Mouse (Mus musculus): ENCODE data around the gene Pou3f3. TPM values are rescaled to one million over a fixed set of nuclear protein-coding genes. Genes with fewer than 3 reads are reported as not detected.

The Pou3f3 gene
- polyA plus RNA-seq, 1 experiment from 2014 or later, result 0.21 TPM

GRCm38 (mm10) chr1:42685321-42685960, 10.1 kb upstream of the Pou3f3 start:
- Histone ChIP-seq H3K4me2 (ENCODE audit: low read depth, low read length) (no peak overlapping the region), H3K27me3 (replicated peaks; ENCODE audit: control insufficient read depth, insufficient read depth, low read length) (peaks cover 61% of the 10 kb centered on the region), H3K4me3 (ENCODE audit: low read length) (no peak overlapping the region), H3K4me1 (ENCODE audit: control insufficient read depth, insufficient read depth, low read length) (peaks cover 14% of the 10 kb centered on the region), H3K27ac (ENCODE audit: low read length) (no peak overlapping the region), H3K9ac (ENCODE audit: low read depth, low read length) (no peak overlapping the region), H3K36me3 (ENCODE audit: control insufficient read depth, insufficient read depth, low read length) (no peaks in the 10 kb centered on the region), H3K9me3 (ENCODE audit: control insufficient read depth, low read length) (no peaks in the 10 kb centered on the region)
- WGBS, result 6% methylated on average over 11 of the region's 11 CpGs
- no peak for ATAC-seq

GRCm38 (mm10) chr1:42686194-42687131, 9.1 kb upstream of the Pou3f3 start:
- no peaks in the 10 kb centered on the region for H3K9me3 ChIP-seq (ENCODE audit: control insufficient read depth, low read length)
- H3K27me3 ChIP-seq (replicated peaks; ENCODE audit: control insufficient read depth, insufficient read depth, low read length), result peaks cover 64% of the 10 kb centered on the region
- H3K4me3 ChIP-seq (ENCODE audit: low read length), result peak overlapping the region; percentile 25
- ATAC-seq, result peak; percentile 34; the same call in 1 of the 2 replicates
- 1% methylated on average over 53 of the region's 53 CpGs for WGBS
- H3K36me3 ChIP-seq (ENCODE audit: control insufficient read depth, insufficient read depth, low read length), result no peaks in the 10 kb centered on the region
- peaks cover 14% of the 10 kb centered on the region for H3K4me1 ChIP-seq (ENCODE audit: control insufficient read depth, insufficient read depth, low read length)
- no peak overlapping the region for H3K9ac ChIP-seq (ENCODE audit: low read depth, low read length)
- H3K4me2 ChIP-seq (ENCODE audit: low read depth, low read length), result peak overlapping the region; percentile 41
- no peak overlapping the region for H3K27ac ChIP-seq (ENCODE audit: low read length)

- H3K4me1 ChIP-seq (ENCODE audit: control insufficient read depth, insufficient read depth, low read length), result peaks cover 14% of the 10 kb centered on the region
- no peaks in the 10 kb centered on the region for H3K9me3 ChIP-seq (ENCODE audit: control insufficient read depth, low read length)
- no peak overlapping the region for H3K9ac ChIP-seq (ENCODE audit: low read depth, low read length)
- ATAC-seq, result no peak
- H3K27ac ChIP-seq (ENCODE audit: low read length), result no peak overlapping the region
- no peaks in the 10 kb centered on the region for H3K36me3 ChIP-seq (ENCODE audit: control insufficient read depth, insufficient read depth, low read length)
- 8% methylated on average over 12 of the region's 12 CpGs for WGBS
- H3K27me3 ChIP-seq (replicated peaks; ENCODE audit: control insufficient read depth, insufficient read depth, low read length), result peaks cover 70% of the 10 kb centered on the region
- H3K4me2 ChIP-seq (ENCODE audit: low read depth, low read length), result no peak overlapping the region
- H3K4me3 ChIP-seq (ENCODE audit: low read length), result no peak overlapping the region
Observed at GRCm38 (mm10) chr1:42687271-42687670, 8.3 kb upstream of the Pou3f3 start.

GRCm38 (mm10) chr1:42687756-42688540, 7.6 kb upstream of the Pou3f3 start:
- Histone ChIP-seq H3K36me3 (ENCODE audit: control insufficient read depth, insufficient read depth, low read length) (no peaks in the 10 kb centered on the region), H3K9ac (ENCODE audit: low read depth, low read length) (no peak overlapping the region), H3K4me1 (ENCODE audit: control insufficient read depth, insufficient read depth, low read length) (peaks cover 14% of the 10 kb centered on the region), H3K4me3 (ENCODE audit: low read length) (no peak overlapping the region), H3K27me3 (replicated peaks; ENCODE audit: control insufficient read depth, insufficient read depth, low read length) (peaks cover 74% of the 10 kb centered on the region), H3K9me3 (ENCODE audit: control insufficient read depth, low read length) (no peaks in the 10 kb centered on the region), H3K27ac (ENCODE audit: low read length) (no peak overlapping the region), H3K4me2 (ENCODE audit: low read depth, low read length) (no peak overlapping the region)
- WGBS, result 12% methylated on average over 7 of the region's 7 CpGs
- ATAC-seq, result no peak

GRCm38 (mm10) chr1:42688541-42689125, 6.9 kb upstream of the Pou3f3 start:
- Histone ChIP-seq H3K4me2 (ENCODE audit: low read depth, low read length) (no peak overlapping the region), H3K36me3 (ENCODE audit: control insufficient read depth, insufficient read depth, low read length) (no peaks in the 10 kb centered on the region), H3K9me3 (ENCODE audit: control insufficient read depth, low read length) (no peaks in the 10 kb centered on the region), H3K27me3 (replicated peaks; ENCODE audit: control insufficient read depth, insufficient read depth, low read length) (peaks cover 78% of the 10 kb centered on the region), H3K4me3 (ENCODE audit: low read length) (no peak overlapping the region), H3K9ac (ENCODE audit: low read depth, low read length) (no peak overlapping the region), H3K4me1 (ENCODE audit: control insufficient read depth, insufficient read depth, low read length) (peaks cover 14% of the 10 kb centered on the region), H3K27ac (ENCODE audit: low read length) (no peak overlapping the region)
- WGBS, result 9% methylated on average over 4 of the region's 4 CpGs
- no peak for ATAC-seq

GRCm38 (mm10) chr1:42690024-42690575, 5.5 kb upstream of the Pou3f3 start:
- Histone ChIP-seq H3K9me3 (ENCODE audit: control insufficient read depth, low read length) (no peaks in the 10 kb centered on the region), H3K27ac (ENCODE audit: low read length) (no peak overlapping the region), H3K4me2 (ENCODE audit: low read depth, low read length) (no peak overlapping the region), H3K27me3 (replicated peaks; ENCODE audit: control insufficient read depth, insufficient read depth, low read length) (peaks cover 73% of the 10 kb centered on the region), H3K4me3 (ENCODE audit: low read length) (no peak overlapping the region), H3K4me1 (ENCODE audit: control insufficient read depth, insufficient read depth, low read length) (peaks cover 17% of the 10 kb centered on the region), H3K36me3 (ENCODE audit: control insufficient read depth, insufficient read depth, low read length) (no peaks in the 10 kb centered on the region), H3K9ac (ENCODE audit: low read depth, low read length) (no peak overlapping the region)
- ATAC-seq, result no peak
- WGBS, result 16% methylated on average over 4 of the region's 4 CpGs

- Histone ChIP-seq H3K4me2 (ENCODE audit: low read depth, low read length) (no peak overlapping the region), H3K4me3 (ENCODE audit: low read length) (no peak overlapping the region), H3K9ac (ENCODE audit: low read depth, low read length) (no peak overlapping the region), H3K27ac (ENCODE audit: low read length) (no peak overlapping the region), H3K4me1 (ENCODE audit: control insufficient read depth, insufficient read depth, low read length) (peaks cover 19% of the 10 kb centered on the region), H3K9me3 (ENCODE audit: control insufficient read depth, low read length) (no peaks in the 10 kb centered on the region), H3K27me3 (replicated peaks; ENCODE audit: control insufficient read depth, insufficient read depth, low read length) (peaks cover 72% of the 10 kb centered on the region), H3K36me3 (ENCODE audit: control insufficient read depth, insufficient read depth, low read length) (no peaks in the 10 kb centered on the region)
- whole genome bisulfite sequencing, result 2% methylated on average over 9 of the region's 9 CpGs
- ATAC-seq, result no peak
Observed at GRCm38 (mm10) chr1:42691202-42692170, 4.1 kb upstream of the Pou3f3 start.

- no peaks in the 10 kb centered on the region for H3K36me3 ChIP-seq (ENCODE audit: control insufficient read depth, insufficient read depth, low read length)
- no peaks in the 10 kb centered on the region for H3K9me3 ChIP-seq (ENCODE audit: control insufficient read depth, low read length)
- H3K27me3 ChIP-seq (replicated peaks; ENCODE audit: control insufficient read depth, insufficient read depth, low read length), result peaks cover 71% of the 10 kb centered on the region
- no peak for ATAC-seq
- peaks cover 23% of the 10 kb centered on the region for H3K4me1 ChIP-seq (ENCODE audit: control insufficient read depth, insufficient read depth, low read length)
- H3K4me3 ChIP-seq (ENCODE audit: low read length), result no peak overlapping the region
- no peak overlapping the region for H3K27ac ChIP-seq (ENCODE audit: low read length)
- 4% methylated on average over 1 of the region's 1 CpGs for WGBS
- no peak overlapping the region for H3K9ac ChIP-seq (ENCODE audit: low read depth, low read length)
- H3K4me2 ChIP-seq (ENCODE audit: low read depth, low read length), result no peak overlapping the region
Observed at GRCm38 (mm10) chr1:42692221-42692620, 3.3 kb upstream of the Pou3f3 start.
